Mouse (Mus musculus) limb, embryonic 12.5 days (tissue): ENCODE data around the gene H13. TPM values are rescaled to one million over a fixed set of nuclear protein-coding genes. Genes with fewer than 3 reads are reported as not detected.

ENCODE experiments used
- ATAC-seq: fragments of 200-750 bp; cut with Nextera tagmentation; 2 replicates; pipeline ENCODE4 v1.8.0; 2017; ENCODE audit warnings: low read depth, moderate TSS enrichment; ENCODE audit not compliant: insufficient number of reproducible peaks, insufficient read depth, low FRiP score, low TSS enrichment
- H3K27ac ChIP-seq: fragments of 300-500 bp; sonication (generic); 2 replicates; pipeline ENCODE4 v1.5.1; 2016; ENCODE audit warnings: mild to moderate bottlenecking, moderate library complexity
- H3K27me3 ChIP-seq: fragments of 300-500 bp; sonication (generic); 2 replicates; pipeline ENCODE4 v1.6.1; 2016; ENCODE audit warnings: mild to moderate bottlenecking, moderate library complexity
- H3K36me3 ChIP-seq: fragments of 300-500 bp; sonication (generic); 2 replicates; pipeline ENCODE4 v1.6.1; 2016; ENCODE audit warnings: mild to moderate bottlenecking, moderate library complexity
- H3K4me1 ChIP-seq: fragments of 300-500 bp; sonication (generic); replicated peaks from 2 replicates; pipeline ENCODE4 v1.6.1; 2016
- H3K4me2 ChIP-seq: fragments of 300-500 bp; sonication (generic); 2 replicates; pipeline ENCODE4 v1.6.1; 2016; ENCODE audit warnings: mild to moderate bottlenecking, moderate library complexity
- H3K4me3 ChIP-seq: fragments of 300-500 bp; sonication (generic); replicated peaks from 2 replicates; pipeline ENCODE4 v1.5.1; 2016; ENCODE audit warnings: mild to moderate bottlenecking
- H3K9ac ChIP-seq: fragments of 300-500 bp; sonication (generic); replicated peaks from 2 replicates; pipeline ENCODE4 v1.6.1; 2016; ENCODE audit warnings: mild to moderate bottlenecking, moderate library complexity
- H3K9me3 ChIP-seq: fragments of 300-500 bp; sonication (generic); 2 replicates; pipeline ENCODE4 v1.6.1; 2016; ENCODE audit warnings: mild to moderate bottlenecking, moderate library complexity
- WGBS: fragments of 180-500 bp; shearing (Covaris S2); methylation state at CpG from one replicate; pipeline ENCODE4 v1.1.7; 2016; 5-methylcytosine and 5-hydroxymethylcytosine counted together
- polyA plus RNA-seq: library from polyadenylated mRNA; unstranded; fragments of >200 nt; fragmentation: Nextera tagmentation; extraction: Ambion mirVana; gene quantifications from 2 replicates; pipeline ENCODE4 v1.2.1, GENCODE M21; 2016

The H13 gene
- 129 and 135 TPM in 2 replicates for polyA plus RNA-seq

GRCm38 (mm10) chr2:152669256-152669638 lies at the start of gene H13:
H13 (plus strand) TSS chr2:152669461.
- peak; percentile 79 for ATAC-seq
- Histone ChIP-seq H3K4me3 (peak within 1 kb of the TSS; percentile 88), H3K27ac (peak within 1 kb of the TSS; percentile 96), H3K9ac (peak within 1 kb of the TSS; percentile 95), H3K9me3 (no peaks in the 10 kb centered on the region), H3K4me1 (peaks cover 35% of the 10 kb centered on the region), H3K36me3 (peaks cover 26% of the 10 kb centered on the region), H3K27me3 (no peaks in the 10 kb centered on the region), H3K4me2 (peak within 1 kb of the TSS; percentile 85)
- WGBS, result under 1% methylated on average over 35 of the region's 35 CpGs

DNA sequence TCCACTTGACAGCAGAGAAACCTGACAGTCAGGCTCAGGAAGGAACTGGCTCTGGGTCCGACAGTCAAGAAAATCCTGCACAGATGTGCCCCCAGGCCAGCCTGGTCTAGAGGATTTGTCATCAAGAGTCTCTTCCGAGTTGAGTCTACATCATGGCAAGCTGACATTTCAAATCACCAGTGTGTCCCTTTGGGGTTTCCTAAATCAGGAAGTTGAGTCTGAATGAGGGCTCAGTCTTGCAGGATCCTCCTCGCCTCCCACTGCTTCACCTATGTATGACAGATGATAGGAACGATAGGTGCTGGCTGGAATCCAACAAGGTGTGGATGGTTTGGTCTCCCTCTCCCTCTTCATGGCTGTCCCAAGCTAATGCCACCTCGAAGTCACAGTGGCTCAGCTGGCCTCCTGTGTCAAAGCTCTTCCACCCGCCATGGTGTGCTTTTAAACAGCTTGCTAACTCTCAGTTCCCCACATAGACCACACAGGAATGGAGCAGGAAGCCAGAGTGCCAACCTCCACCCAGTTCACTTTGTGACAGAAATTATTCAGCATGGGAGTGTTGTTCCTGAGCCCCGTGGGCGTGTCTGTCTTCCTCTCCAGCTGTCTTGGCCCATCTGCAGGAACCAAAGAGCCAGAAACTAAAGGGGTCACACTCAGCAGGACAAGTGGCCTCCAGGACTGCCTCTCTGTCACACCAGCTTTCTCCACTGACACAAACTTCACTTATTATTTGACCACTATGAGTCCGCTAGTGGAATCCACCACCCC lies 48.7 kb upstream of the H13 start:
- no peak for ATAC-seq
- Histone ChIP-seq H3K9ac (no peak overlapping the region), H3K27ac (no peak overlapping the region), H3K27me3 (peaks cover 15% of the 10 kb centered on the region), H3K36me3 (no peaks in the 10 kb centered on the region), H3K4me2 (no peak overlapping the region), H3K4me1 (no peaks in the 10 kb centered on the region), H3K4me3 (no peak overlapping the region), H3K9me3 (0 out of 2 replicates have a peak, but pooled peaks cover 4% of the 10 kb centered on the region)
- 66% methylated on average over 9 of the region's 9 CpGs for WGBS

DNA sequence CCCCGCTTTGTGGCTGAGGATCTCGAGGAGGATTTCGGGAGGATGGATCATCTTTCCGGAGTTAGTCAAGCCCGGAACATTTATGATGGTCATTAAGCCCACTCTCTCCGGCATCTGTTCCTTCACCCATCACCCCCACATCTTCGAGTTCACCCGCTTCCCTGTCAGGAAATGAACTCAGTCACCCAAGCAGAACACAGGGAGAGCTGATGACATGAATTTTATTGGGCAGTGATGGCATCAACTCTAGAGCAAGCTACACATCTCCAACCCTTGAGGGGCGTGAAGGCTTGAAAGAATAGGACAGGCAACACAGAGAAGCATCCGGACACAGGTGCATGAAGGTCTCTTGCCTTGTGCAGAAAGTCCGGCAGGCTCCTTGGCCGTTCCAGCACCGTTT lies 47.1 kb upstream of the H13 start:
- no peak overlapping the region for H3K9ac ChIP-seq
- 0 out of 2 replicates have a peak, but pooled peaks cover 4% of the 10 kb centered on the region for H3K9me3 ChIP-seq
- H3K4me2 ChIP-seq, result no peak overlapping the region
- peaks cover 8% of the 10 kb centered on the region for H3K4me1 ChIP-seq
- H3K27ac ChIP-seq, result no peak overlapping the region
- H3K4me3 ChIP-seq, result no peak overlapping the region
- ATAC-seq, result no peak
- peaks cover 31% of the 10 kb centered on the region for H3K27me3 ChIP-seq
- 75% methylated on average over 13 of the region's 13 CpGs for WGBS
- no peaks in the 10 kb centered on the region for H3K36me3 ChIP-seq

DNA sequence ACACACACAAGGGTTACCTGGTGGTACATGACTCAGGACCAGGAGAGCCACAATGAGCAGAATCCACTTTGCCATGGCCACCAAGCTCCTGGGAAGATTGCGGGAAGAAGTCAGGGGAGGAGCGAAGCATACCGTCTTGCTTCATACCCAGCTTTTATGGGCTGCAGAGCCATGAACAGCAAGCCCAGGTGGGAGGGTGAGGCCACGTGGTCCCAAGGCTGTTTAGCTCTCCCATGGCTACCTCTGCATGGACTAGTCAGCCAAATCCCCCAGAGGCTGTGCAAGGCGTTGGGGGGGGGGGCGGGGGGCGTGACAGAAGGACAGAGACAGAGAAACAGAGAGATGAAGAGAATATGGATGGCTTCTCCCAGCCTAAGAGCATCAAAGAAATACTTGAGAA lies 46.3 kb upstream of the H13 start, which contains the start of gene Defb25:
TSS of gene Defb25 (minus strand) at position 101 of the 400 bp plus-strand sequence.
- Histone ChIP-seq H3K4me2 (no peak within 1 kb of the TSS), H3K27me3 (peaks cover 39% of the 10 kb centered on the region), H3K9ac (no peak within 1 kb of the TSS), H3K27ac (no peak within 1 kb of the TSS), H3K4me1 (peaks cover 14% of the 10 kb centered on the region), H3K9me3 (0 out of 2 replicates have a peak, but pooled peaks cover 4% of the 10 kb centered on the region), H3K36me3 (no peaks in the 10 kb centered on the region), H3K4me3 (no peak within 1 kb of the TSS)
- no peak for ATAC-seq
- 71% methylated on average over 7 of the region's 7 CpGs for WGBS

- no peak overlapping the region for H3K4me3 ChIP-seq
- H3K36me3 ChIP-seq, result no peaks in the 10 kb centered on the region
- H3K27me3 ChIP-seq, result peaks cover 55% of the 10 kb centered on the region
- no peak for ATAC-seq
- no peak overlapping the region for H3K27ac ChIP-seq
- H3K9ac ChIP-seq, result no peak overlapping the region
- H3K9me3 ChIP-seq, result 0 out of 2 replicates have a peak, but pooled peaks cover 4% of the 10 kb centered on the region
- H3K4me1 ChIP-seq, result peaks cover 16% of the 10 kb centered on the region
- 84% methylated on average over 2 of the region's 2 CpGs for WGBS
- no peak overlapping the region for H3K4me2 ChIP-seq
These were observed 44.7 kb upstream of the H13 start for GRCm38 (mm10) chr2:152624566-152624965.

- ATAC-seq, result no peak
- Histone ChIP-seq H3K4me2 (no peak overlapping the region), H3K27ac (no peak overlapping the region), H3K4me3 (no peak overlapping the region), H3K36me3 (no peaks in the 10 kb centered on the region), H3K27me3 (peaks cover 62% of the 10 kb centered on the region), H3K9ac (no peak overlapping the region), H3K4me1 (peaks cover 16% of the 10 kb centered on the region), H3K9me3 (0 out of 2 replicates have a peak, but pooled peaks cover 4% of the 10 kb centered on the region)
- 15% methylated on average over 1 of the region's 1 CpGs for WGBS
These were observed 44.0 kb upstream of the H13 start for GRCm38 (mm10) chr2:152625256-152625655.

DNA sequence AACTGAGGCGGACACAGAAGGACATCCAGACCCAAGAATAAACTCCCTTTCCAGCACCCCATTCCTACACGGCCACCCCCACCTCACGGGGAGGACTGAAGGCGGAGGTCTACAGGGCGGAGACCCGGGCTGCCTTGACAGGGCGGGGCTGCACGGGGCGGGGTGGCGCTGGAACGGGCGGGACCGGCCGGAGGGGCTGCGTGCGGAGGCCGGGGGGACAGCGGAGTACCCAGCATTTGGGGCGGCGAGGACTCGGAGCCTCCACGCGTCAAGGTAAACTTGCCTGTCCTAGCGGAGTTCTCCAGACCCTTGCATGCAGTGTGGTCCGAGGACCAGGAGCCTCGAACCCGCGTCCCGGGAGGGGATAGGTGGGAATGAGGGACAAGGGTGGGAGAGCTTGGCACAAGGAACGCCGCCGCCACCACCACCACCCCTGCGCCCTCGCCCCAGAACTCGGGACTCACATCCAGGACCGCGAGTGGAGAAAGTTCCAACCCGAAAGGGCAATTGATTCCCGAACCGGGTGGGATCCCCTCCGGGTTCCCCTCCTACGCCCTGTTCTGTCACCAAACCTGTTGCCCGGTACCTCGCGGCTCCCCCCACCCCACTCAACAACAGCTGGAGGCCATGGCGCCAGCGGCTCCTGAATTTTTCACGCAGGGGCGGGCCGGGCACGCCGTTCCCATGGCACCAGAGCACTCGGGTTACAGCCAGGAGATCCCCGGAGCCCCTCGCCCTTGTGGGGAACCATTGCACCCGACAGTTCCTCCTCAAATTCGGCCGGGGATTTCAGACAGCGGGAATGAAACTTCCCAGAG lies 42.3 kb upstream of the H13 start, which contains the start of gene Rem1:
TSS of gene Rem1 (plus strand) at position 178 of the 818 bp plus-strand sequence.
- H3K27ac ChIP-seq, result no peak within 1 kb of the TSS
- peak within 1 kb of the TSS; percentile 86 for H3K4me2 ChIP-seq
- H3K9me3 ChIP-seq, result 0 out of 2 replicates have a peak, but pooled peaks cover 4% of the 10 kb centered on the region
- H3K4me3 ChIP-seq, result peak within 1 kb of the TSS; percentile 47
- H3K27me3 ChIP-seq, result peaks cover 62% of the 10 kb centered on the region
- WGBS, result 2% methylated on average over 59 of the region's 59 CpGs
- peaks cover 17% of the 10 kb centered on the region for H3K4me1 ChIP-seq
- H3K36me3 ChIP-seq, result no peaks in the 10 kb centered on the region
- ATAC-seq, result peak; percentile 58
- peak within 1 kb of the TSS; percentile 50; the same call in 1 of the 2 replicates for H3K9ac ChIP-seq

DNA sequence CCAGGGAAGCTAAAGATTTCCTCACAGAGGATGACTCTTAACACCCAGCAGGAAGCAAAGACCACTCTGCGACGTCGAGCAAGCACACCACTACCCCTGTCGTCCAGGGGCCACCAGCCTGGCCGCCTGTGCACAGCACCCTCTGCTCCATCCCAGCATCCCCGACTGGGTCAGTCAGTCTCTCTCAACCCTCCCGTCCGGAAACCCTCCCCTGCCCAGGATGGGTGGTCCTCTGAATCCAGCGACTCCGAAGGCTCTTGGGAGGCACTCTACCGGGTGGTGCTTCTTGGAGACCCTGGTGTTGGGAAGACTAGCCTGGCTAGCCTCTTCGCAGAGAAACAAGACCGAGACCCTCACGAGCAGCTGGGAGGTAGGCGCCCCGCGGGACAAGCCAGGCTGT lies 41.2 kb upstream of the H13 start:
- peaks cover 23% of the 10 kb centered on the region for H3K4me1 ChIP-seq
- no peak overlapping the region for H3K9ac ChIP-seq
- no peak overlapping the region for H3K4me3 ChIP-seq
- ATAC-seq, result no peak
- peaks cover 65% of the 10 kb centered on the region for H3K27me3 ChIP-seq
- H3K36me3 ChIP-seq, result no peaks in the 10 kb centered on the region
- H3K4me2 ChIP-seq, result no peak overlapping the region
- 45% methylated on average over 17 of the region's 17 CpGs for WGBS
- H3K27ac ChIP-seq, result no peak overlapping the region
- 0 out of 2 replicates have a peak, but pooled peaks cover 4% of the 10 kb centered on the region for H3K9me3 ChIP-seq

- Histone ChIP-seq H3K4me1 (peaks cover 28% of the 10 kb centered on the region), H3K27me3 (peaks cover 73% of the 10 kb centered on the region), H3K9ac (no peak overlapping the region), H3K36me3 (no peaks in the 10 kb centered on the region), H3K4me2 (no peak overlapping the region), H3K9me3 (no peaks in the 10 kb centered on the region), H3K27ac (no peak overlapping the region), H3K4me3 (no peak overlapping the region)
- no peak for ATAC-seq
- 60% methylated on average over 3 of the region's 3 CpGs for WGBS
These were observed 40.0 kb upstream of the H13 start for GRCm38 (mm10) chr2:152629239-152629638.

DNA sequence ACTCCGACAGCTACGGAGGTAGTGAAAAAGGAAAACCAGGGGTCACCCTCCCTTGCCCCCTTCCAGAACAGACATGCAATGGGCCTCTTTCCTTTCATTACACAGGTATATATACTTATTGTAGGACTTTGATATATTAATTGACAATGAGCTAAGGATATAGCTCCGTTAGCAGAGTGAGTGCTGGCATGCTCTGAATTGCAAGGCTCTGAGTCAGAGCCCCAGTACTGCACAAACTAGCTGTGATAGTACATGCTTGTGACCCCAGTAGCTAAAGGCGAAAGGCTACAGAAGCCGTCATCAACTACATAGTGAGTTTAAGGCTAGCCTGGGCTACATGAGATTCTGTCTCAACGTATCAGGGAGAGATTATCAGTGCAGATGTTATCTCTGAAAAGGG lies 39.4 kb upstream of the H13 start:
- no peak overlapping the region for H3K4me3 ChIP-seq
- H3K9me3 ChIP-seq, result no peaks in the 10 kb centered on the region
- ATAC-seq, result no peak
- peaks cover 72% of the 10 kb centered on the region for H3K27me3 ChIP-seq
- no peak overlapping the region for H3K4me2 ChIP-seq
- H3K9ac ChIP-seq, result no peak overlapping the region
- H3K27ac ChIP-seq, result no peak overlapping the region
- WGBS, result 89% methylated on average over 6 of the region's 6 CpGs
- no peaks in the 10 kb centered on the region for H3K36me3 ChIP-seq
- H3K4me1 ChIP-seq, result peaks cover 28% of the 10 kb centered on the region

GRCm38 (mm10) chr2:152633334-152633733 lies 35.9 kb upstream of the H13 start:
- Histone ChIP-seq H3K4me3 (no peak overlapping the region), H3K4me1 (peaks cover 11% of the 10 kb centered on the region; the same call in 1 of the 2 replicates), H3K9me3 (no peaks in the 10 kb centered on the region), H3K36me3 (no peaks in the 10 kb centered on the region), H3K9ac (no peak overlapping the region), H3K27me3 (peaks cover 37% of the 10 kb centered on the region), H3K4me2 (peak overlapping the region; percentile 31), H3K27ac (no peak overlapping the region)
- no peak for ATAC-seq
- WGBS, result 38% methylated on average over 17 of the region's 17 CpGs
